Mouse (Mus musculus) G1E (cell line): ENCODE measurements around the gene Slc10a7. TPM values are rescaled to one million over a fixed set of nuclear protein-coding genes. Genes with fewer than 3 reads are reported as not detected.

Experiments used
- ATAC-seq: 2 replicates; pipeline ENCODE4 v1.8.0; 2016; ENCODE audit warnings: mild to moderate bottlenecking; ENCODE audit not compliant: insufficient number of reproducible peaks, poor library complexity, low FRiP score, severe bottlenecking; ENCODE audit errors: extremely low read depth
- DNase-seq: peaks from one replicate; pipeline ENCODE4 v3.0.0; 2012; ENCODE audit warnings: low spot score
- H3K27me3 ChIP-seq: 2 replicates; pipeline ENCODE4 v1.6.1; 2012; ENCODE audit warnings: mild to moderate bottlenecking, low read length, inconsistent platforms; ENCODE audit not compliant: insufficient read depth
- H3K36me3 ChIP-seq: replicated peaks from 2 replicates; pipeline ENCODE3; 2012; ENCODE audit warnings: mild to moderate bottlenecking, inconsistent platforms
- H3K4me1 ChIP-seq: 2 replicates; pipeline ENCODE4 v1.6.1; 2012; ENCODE audit warnings: low read depth, low read length, inconsistent platforms, mixed read lengths; ENCODE audit not compliant: insufficient read depth
- H3K4me3 ChIP-seq: 2 replicates; pipeline ENCODE4 v1.5.1; 2012; ENCODE audit warnings: low read depth, mild to moderate bottlenecking, inconsistent platforms, low read length, moderate library complexity, mixed read lengths
- H3K9me3 ChIP-seq: replicated peaks from 2 replicates; pipeline ENCODE4 v1.6.1; 2012; ENCODE audit warnings: inconsistent platforms
- CTCF ChIP-seq: IDR thresholded peaks from 2 replicates; pipeline ENCODE4 v1.5.1; 2012; ENCODE audit warnings: low read depth, low read length, inconsistent platforms, mixed read lengths
- GATA1 ChIP-seq: IDR thresholded peaks from 2 replicates; pipeline ENCODE4 v1.6.1; 2012; ENCODE audit warnings: borderline replicate concordance, low read length, inconsistent platforms, mixed read lengths
- GATA2 ChIP-seq: IDR thresholded peaks from 2 replicates; pipeline ENCODE4 v1.6.1; 2012; ENCODE audit warnings: low read depth, low read length, inconsistent platforms, borderline replicate concordance
- POLR2AphosphoS5 ChIP-seq: IDR thresholded peaks from 2 replicates; pipeline ENCODE4 v1.6.1; 2012; ENCODE audit warnings: low read depth, low read length, inconsistent platforms; ENCODE audit not compliant: insufficient replicate concordance
- TAL1 ChIP-seq: conservative IDR thresholded peaks from 2 replicates; pipeline ENCODE4 v1.6.1; 2012; ENCODE audit warnings: low read depth, low read length, inconsistent platforms, mixed read lengths
- polyA plus RNA-seq: library from polyadenylated mRNA; stranded (reverse); fragments of >175 nt; gene quantifications from 2 replicates; pipeline ENCODE4 v1.2.3, GENCODE M21; 2012
- total RNA-seq, 2 experiments: library from RNA; stranded (forward) in 1 of 2; stranded (reverse) in 1 of 2; fragments of 200-1000 nt in 1 of 2; fragments of >200 nt in 1 of 2; fragmentation: Nextera tagmentation in 1 of 2; gene quantifications; 2 replicates each; pipeline ENCODE4 v1.2.3; 2014 to 2017

Slc10a7 gene
- total and polyA plus RNA-seq, 3 experiments, result 9.0 to 39.1 (median 22.2) TPM

GRCm38 (mm10) chr8:78703068-78703820 lies 194.1 kb downstream of the Slc10a7 start:
- ATAC-seq, result no peak
- no peaks in the 10 kb centered on the region for H3K9me3 ChIP-seq

DNA sequence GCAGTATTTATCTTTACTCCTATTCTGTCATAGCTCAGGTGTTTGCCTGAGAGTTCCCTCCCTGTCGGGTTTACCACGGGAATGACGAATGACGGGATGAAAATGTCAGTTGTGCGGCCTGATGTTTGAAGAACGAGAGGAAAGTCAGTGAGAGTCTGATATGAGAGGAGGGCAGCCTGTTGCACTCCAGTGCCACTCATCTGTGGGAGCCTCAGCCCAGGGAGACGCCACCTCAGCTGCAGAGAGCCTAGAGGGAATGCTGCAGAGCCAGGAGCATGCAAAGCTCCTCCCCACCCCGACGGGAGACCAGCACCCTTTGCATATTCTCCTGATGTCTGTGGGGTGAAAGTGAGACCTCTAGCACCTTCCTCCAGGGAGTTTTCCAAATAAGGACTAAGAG lies 196.8 kb downstream of the Slc10a7 start:
- no peaks in the 10 kb centered on the region for H3K27me3 ChIP-seq
- peaks cover 82% of the 10 kb centered on the region for H3K36me3 ChIP-seq
- H3K9me3 ChIP-seq, result no peaks in the 10 kb centered on the region
- TF ChIP-seq POLR2AphosphoS5 (no peak), CTCF (no peak), GATA2 (no peak), GATA1 (no peak), TAL1 (no peak)
- H3K4me3 ChIP-seq, result no peak overlapping the region
- DNase-seq (no peak), ATAC-seq (no peak)
- H3K4me1 ChIP-seq, result no peaks in the 10 kb centered on the region

More at GRCm38 (mm10) chr8:78703068-78703820, 194.1 kb downstream of the Slc10a7 start:
- Histone ChIP-seq H3K4me1 (no peaks in the 10 kb centered on the region), H3K36me3 (peaks cover 88% of the 10 kb centered on the region), H3K27me3 (no peaks in the 10 kb centered on the region), H3K4me3 (no peak overlapping the region)
- no peak for DNase-seq
- TF ChIP-seq GATA2 (no peak), POLR2AphosphoS5 (no peak), TAL1 (no peak), GATA1 (no peak), CTCF (no peak)

GRCm38 (mm10) chr8:78709948-78710644 lies 200.9 kb downstream of the Slc10a7 start:
- DNase-seq, result no peak
- ATAC-seq, result no peak
- TF ChIP-seq POLR2AphosphoS5, result no peak
- no peak for TF ChIP-seq GATA2
- TF ChIP-seq TAL1, result no peak
- Histone ChIP-seq H3K9me3 (no peaks in the 10 kb centered on the region), H3K4me3 (no peak overlapping the region), H3K27me3 (0 out of 2 replicates have a peak, but pooled peaks cover 2% of the 10 kb centered on the region), H3K36me3 (peaks cover 64% of the 10 kb centered on the region), H3K4me1 (no peaks in the 10 kb centered on the region)

DNA sequence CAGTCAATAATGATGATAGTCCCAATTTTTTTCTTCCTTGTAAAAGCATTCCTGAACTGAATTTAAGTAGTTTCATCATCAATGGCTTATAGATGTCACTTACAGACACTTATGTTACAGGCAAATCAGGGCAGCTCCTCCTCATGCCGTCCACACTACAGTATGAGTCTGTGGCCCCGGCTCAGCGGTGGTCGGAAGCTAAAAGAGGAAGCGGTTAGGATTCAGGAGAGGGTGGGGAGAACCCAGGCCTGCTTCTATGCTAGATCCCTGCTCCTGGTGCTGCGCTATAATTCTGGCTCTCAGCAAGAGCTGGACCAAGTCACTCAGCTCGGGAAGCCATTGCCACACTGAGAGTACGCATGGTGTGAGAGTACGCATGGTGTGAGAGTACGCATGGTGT lies 201.8 kb downstream of the Slc10a7 start:
- DNase-seq, result no peak
- no peak for ATAC-seq
- Histone ChIP-seq H3K9me3 (no peaks in the 10 kb centered on the region), H3K36me3 (peaks cover 63% of the 10 kb centered on the region), H3K27me3 (0 out of 2 replicates have a peak, but pooled peaks cover 2% of the 10 kb centered on the region), H3K4me1 (peaks cover under 1% of the 10 kb centered on the region), H3K4me3 (no peak overlapping the region)
- TF ChIP-seq POLR2AphosphoS5 (no peak), TAL1 (no peak), GATA1 (no peak), CTCF (no peak), GATA2 (no peak)

DNA sequence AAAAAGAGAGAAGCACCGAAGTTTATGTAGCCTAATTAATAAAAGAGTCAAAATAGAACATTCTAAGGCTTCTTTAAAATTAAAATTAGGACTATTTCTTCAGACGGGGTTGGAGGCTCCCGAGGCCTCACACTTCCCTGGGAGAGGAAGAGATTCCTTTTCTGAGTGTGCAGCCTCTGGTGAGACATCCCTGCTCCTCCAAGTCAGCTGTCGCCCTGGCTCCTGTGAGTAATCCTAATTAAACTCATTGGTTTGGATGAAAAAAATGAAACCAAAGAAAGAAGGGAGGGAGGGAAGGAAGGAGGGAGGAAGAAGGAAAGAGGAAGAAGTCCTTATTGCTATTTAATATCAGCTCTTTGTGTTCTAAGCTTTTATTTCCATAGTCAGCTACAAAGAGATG lies 205.7 kb downstream of the Slc10a7 start:
- H3K9me3 ChIP-seq, result peaks cover 4% of the 10 kb centered on the region
- DNase-seq (no peak), ATAC-seq (no peak)
- H3K36me3 ChIP-seq, result peaks cover 65% of the 10 kb centered on the region
- TF ChIP-seq CTCF (no peak), TAL1 (no peak), GATA2 (no peak), GATA1 (no peak), POLR2AphosphoS5 (no peak)
- H3K4me1 ChIP-seq, result peaks cover 24% of the 10 kb centered on the region
- H3K4me3 ChIP-seq, result no peak overlapping the region
- H3K27me3 ChIP-seq, result 0 out of 2 replicates have a peak, but pooled peaks cover 2% of the 10 kb centered on the region

DNA sequence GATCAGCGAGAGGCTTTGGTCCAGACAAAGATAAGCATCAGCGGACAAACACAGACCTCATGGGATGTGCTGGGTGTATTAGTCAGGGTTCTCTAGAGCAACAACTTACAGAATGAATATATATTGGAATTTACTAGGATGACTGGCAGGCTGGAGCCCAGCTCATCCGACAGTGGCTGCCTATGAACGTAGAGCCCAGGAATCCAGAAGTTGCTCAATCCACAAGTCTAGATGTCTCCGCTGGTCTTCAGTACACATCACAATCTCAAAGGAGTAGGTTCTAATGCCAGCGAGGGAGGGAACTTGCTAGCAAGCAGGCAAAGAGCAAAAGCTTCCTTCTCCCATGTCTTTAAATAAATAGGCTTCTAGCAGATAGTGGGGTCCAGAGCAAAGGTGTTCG lies 207.4 kb downstream of the Slc10a7 start:
- Histone ChIP-seq H3K9me3 (peaks cover 4% of the 10 kb centered on the region), H3K36me3 (peaks cover 67% of the 10 kb centered on the region), H3K4me1 (peaks cover 24% of the 10 kb centered on the region), H3K4me3 (no peak overlapping the region), H3K27me3 (0 out of 2 replicates have a peak, but pooled peaks cover 2% of the 10 kb centered on the region)
- DNase-seq (no peak), ATAC-seq (no peak)
- TF ChIP-seq TAL1 (no peak), GATA1 (no peak), POLR2AphosphoS5 (no peak), GATA2 (no peak), CTCF (no peak)
